Mouse (Mus musculus) C2C12 (cell line): ENCODE results near the gene Fam160b1.

Experiments used
- CEBPB ChIP-seq: IDR thresholded peaks from one replicate; pipeline ENCODE4 v1.6.1; 2011; ENCODE audit warnings: low read depth, mild to moderate bottlenecking, control low read depth, moderate library complexity
- CTCF ChIP-seq: IDR thresholded peaks from one replicate; pipeline ENCODE4 v1.5.1; 2011; ENCODE audit not compliant: control insufficient read depth, insufficient read depth, insufficient read length
- FOSL1 ChIP-seq: IDR thresholded peaks from one replicate; pipeline ENCODE4 v1.8.0; 2011; ENCODE audit warnings: mild to moderate bottlenecking, low read length; ENCODE audit not compliant: poor library complexity, insufficient read depth, severe bottlenecking
- MAX ChIP-seq: IDR thresholded peaks from one replicate; pipeline ENCODE4 v1.6.1; 2011; ENCODE audit warnings: mild to moderate bottlenecking, control low read depth
- MYOD1 ChIP-seq: IDR thresholded peaks from one replicate; pipeline ENCODE4 v1.6.1; 2011; ENCODE audit warnings: low read depth; ENCODE audit not compliant: control insufficient read depth, insufficient read length
- MYOG ChIP-seq: IDR thresholded peaks from one replicate; pipeline ENCODE4 v1.6.1; 2011; ENCODE audit not compliant: control insufficient read depth, insufficient read length; ENCODE audit errors: extremely low read depth
- USF1 ChIP-seq: IDR thresholded peaks from one replicate; pipeline ENCODE4 v1.6.1; 2011; ENCODE audit warnings: low read depth, mild to moderate bottlenecking, control low read depth, moderate library complexity

DNA sequence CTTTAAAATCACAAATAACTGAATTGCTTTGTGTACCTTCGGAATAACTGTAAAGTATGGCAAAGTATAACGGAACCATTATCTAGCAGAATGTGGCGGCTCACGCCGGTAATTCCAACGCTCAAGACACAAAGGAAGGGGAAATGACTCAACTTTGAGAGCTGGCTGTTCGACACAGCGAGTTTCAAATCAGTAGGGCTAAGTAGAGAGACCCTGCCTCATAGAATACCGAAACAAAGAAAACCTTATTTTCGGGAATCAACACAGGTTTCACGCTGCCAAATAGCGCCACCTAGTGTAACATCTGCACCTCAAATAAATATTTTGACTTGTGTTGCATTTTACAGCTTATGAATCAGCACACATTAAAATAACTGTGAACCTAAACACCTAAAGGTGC is 31.7 kb upstream of the Fam160b1 start:
- TF ChIP-seq CTCF (peak; percentile 7), USF1 (no peak), CEBPB (no peak), MAX (no peak), MYOG (no peak), MYOD1 (no peak), FOSL1 (no peak)
